Mouse (Mus musculus): Measurements from ENCODE around the gene Atmin.

DNA sequence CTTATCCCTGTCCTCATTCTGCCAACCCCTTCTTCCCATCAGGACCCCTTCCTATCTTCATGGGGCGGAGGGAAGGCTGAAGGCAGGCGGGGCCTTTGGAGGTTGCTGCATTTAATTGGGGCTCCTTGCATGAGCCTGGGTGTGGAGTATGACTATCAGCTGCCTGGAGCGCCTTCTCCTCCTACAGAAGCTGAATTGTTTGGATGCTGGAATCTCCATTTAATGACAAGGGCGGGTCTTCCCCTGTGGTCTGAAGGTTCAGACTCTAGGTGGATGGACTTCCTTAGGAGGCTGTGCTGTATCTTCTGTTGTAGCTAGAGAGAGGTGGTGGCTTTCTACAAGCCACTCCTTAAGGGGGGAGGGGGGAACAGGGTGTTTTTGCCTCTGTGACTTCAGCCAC lies 8.2 kb upstream of the Atmin start:
- no peak for TF ChIP-seq POLR2A (IDR thresholded peaks at IDR 0.05; ENCODE audit: extremely low read depth, insufficient read depth, low read length)
- TF ChIP-seq CTCF (IDR thresholded peaks at IDR 0.05; ENCODE audit: extremely low read depth, insufficient read depth, low read length) = no peak
